In the genomic region with DNA sequence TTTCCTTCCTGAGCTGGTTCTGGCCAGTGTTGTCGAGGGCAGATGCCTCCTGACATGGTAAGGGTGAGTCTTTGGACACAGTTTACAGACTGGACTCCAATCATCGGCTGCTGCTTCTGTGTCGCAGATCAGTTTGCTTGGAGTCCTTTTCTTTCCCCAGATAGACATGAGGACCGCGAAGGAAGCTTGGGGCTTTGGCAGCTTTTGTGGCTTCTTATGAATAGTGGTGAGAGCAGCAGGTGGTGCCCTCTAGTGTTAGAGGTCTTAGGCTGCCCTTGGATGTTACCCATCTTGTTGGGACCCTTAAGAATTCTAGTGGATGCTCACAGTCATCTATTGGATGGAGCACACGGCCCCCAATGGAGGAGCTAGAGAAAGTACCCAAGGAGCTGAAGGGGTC, we compare ENCODE assay signal across 7 mouse cellular contexts. TPM values are rescaled to one million over a fixed set of nuclear protein-coding genes. Genes with fewer than 3 reads are reported as not detected.
A peak's percentile ranks its signal among the peaks of the same experiment; 100 is the strongest.
DNase-seq lines count a peak whose midpoint lies in the region; ATAC-seq lines count a peak whose summit lies in the region.

No protein-coding gene starts in this region.

- H3K4me3 ChIP-seq in kidney, embryonic 16.5 days (ENCODE audit: low read length): no peak overlapping the region

- H3K27ac ChIP-seq in kidney, embryonic 16.5 days (ENCODE audit: low read length): no peak overlapping the region

- no peaks in the 10 kb centered on the region for H3K9me3 ChIP-seq in kidney, embryonic 16.5 days (ENCODE audit: low read length)

- no peaks in the 10 kb centered on the region for H3K36me3 ChIP-seq in kidney, embryonic 16.5 days (ENCODE audit: insufficient read depth, low read length)

- H3K9ac ChIP-seq in kidney, embryonic 16.5 days (replicated peaks; ENCODE audit: low read length): no peak overlapping the region

- H3K4me1 ChIP-seq in kidney, embryonic 16.5 days (ENCODE audit: insufficient read depth, low read length): no peaks in the 10 kb centered on the region

- 58% methylated on average over 6 of the region's 6 CpGs for WGBS in kidney, embryonic 16.5 days

- H3K4me2 ChIP-seq in kidney, embryonic 16.5 days (replicated peaks; ENCODE audit: low read depth, low read length): no peak overlapping the region

- no peak for ATAC-seq in kidney, embryonic 16.5 days (ENCODE audit: low FRiP score, low TSS enrichment)

- peak; percentile 53 for DNase-seq in kidney, adult 18-20 months
- peak; percentile 67 for DNase-seq in ES-CJ7 (ENCODE audit: low read depth, low spot score)
- DNase-seq in c-Kit-positive CD71-negative TER-119-negative erythroid progenitor cells, embryonic 14.5 days (ENCODE audit: low read depth): peak; percentile 55
- peak; percentile 34 to 55 for DNase-seq in kidney, postnatal 4 days
- peak; percentile 41 for DNase-seq in lung, postnatal 14 days
- DNase-seq in gastrocnemius, adult 18-20 months (ENCODE audit: low spot score): no peak

- no peaks in the 10 kb centered on the region for H3K27me3 ChIP-seq in kidney, embryonic 16.5 days (ENCODE audit: insufficient read depth, low read length)

RNA-seq across cellular contexts. Expression of gene Slc2a9, which starts 13.3 kb away (rescaled TPM):
- 1.8 and 2.4 TPM in 2 replicates for polyA plus RNA-seq in kidney, embryonic 16.5 days (2015; fragmentation: Nextera tagmentation; extraction: Ambion mirVana)
- total RNA-seq in gastrocnemius, adult 18-20 months (2021): under 1 TPM; 0.27 to 0.33 TPM

RNA-seq across cellular contexts. Expression of gene Wdr1, which starts 46.8 kb away (rescaled TPM):
- polyA plus RNA-seq in kidney, embryonic 16.5 days (2015; fragmentation: Nextera tagmentation; extraction: Ambion mirVana): 236 and 251 TPM in 2 replicates
- 10 to 100 TPM; 38.3 to 70.3 TPM for total RNA-seq in gastrocnemius, adult 18-20 months (2021)
